Mouse (Mus musculus) lung, adult 10 weeks (tissue): Measurements from ENCODE around the gene Prl3a1. TPM values are rescaled to one million over a fixed set of nuclear protein-coding genes. Genes with fewer than 3 reads are reported as not detected.

Experiments
- polyA plus RNA-seq: library from polyadenylated mRNA; stranded (reverse); fragments of 350-450 nt; fragmentation: Illumina TruSeq; extraction: RNeasy Lipid Tissue Mini Kit (QIAGEN cat#74804); gene quantifications from one replicate; pipeline ENCODE4 v1.2.3, GENCODE M21; 2014; ENCODE audit warnings: low read depth, low replicate concordance; ENCODE audit not compliant: insufficient read depth

The Prl3a1 gene
- polyA plus RNA-seq: not detected

GRCm38 (mm10) chr13:27259136-27259535 lies at the start of gene Prl3a1:
TSS of gene Prl3a1 (plus strand) at chr13:27259436.

GRCm38 (mm10) chr13:27241547-27241946 lies 17.7 kb upstream of the Prl3a1 start, which contains the start of gene Prl3b1:
TSS of gene Prl3b1 (plus strand) at chr13:27241847.

GRCm38 (mm10) chr13:27312334-27313225 lies 53.3 kb downstream of the Prl3a1 start, which contains the start of gene Prl6a1:
TSS of gene Prl6a1 (plus strand) at chr13:27312627.

Other genes starting within 250 kb of the Prl3a1 start
- gene Prl, start 201.9 kb upstream of the Prl3a1 start, polyA plus RNA-seq: not detected
- not detected for gene Prl3d1, start 165.2 kb upstream of the Prl3a1 start, polyA plus RNA-seq
- gene Prl3d2, start 137.7 kb upstream of the Prl3a1 start, polyA plus RNA-seq: not detected
- gene Prl3d3, start 102.6 kb upstream of the Prl3a1 start, polyA plus RNA-seq: not detected
- not detected for gene Prl3c1, start 62.8 kb upstream of the Prl3a1 start, polyA plus RNA-seq
- not detected for gene Prl3b1, start 17.6 kb upstream of the Prl3a1 start, polyA plus RNA-seq
- not detected for gene Prl6a1, start 53.2 kb downstream of the Prl3a1 start, polyA plus RNA-seq
- gene Prl8a2, start 86.2 kb downstream of the Prl3a1 start, polyA plus RNA-seq: not detected
- not detected for gene Prl2b1, start 131.4 kb downstream of the Prl3a1 start, polyA plus RNA-seq
- not detected for gene Prl8a6, start 179.3 kb downstream of the Prl3a1 start, polyA plus RNA-seq